Mouse (Mus musculus) heart, embryonic 11.5 days (tissue): ENCODE data around the gene Rab31. TPM values are rescaled to one million over a fixed set of nuclear protein-coding genes. Genes with fewer than 3 reads are reported as not detected.
A peak's percentile ranks its signal among the peaks of the same experiment; 100 is the strongest.

Experiments used
- ATAC-seq: fragments of 200-750 bp; cut with Nextera tagmentation; replicated peaks from 2 replicates; pipeline ENCODE4 v1.8.0; 2017; ENCODE audit warnings: moderate library complexity; ENCODE audit not compliant: insufficient number of reproducible peaks, low FRiP score, low TSS enrichment
- H3K27ac ChIP-seq: fragments of 300-500 bp; sonication (generic); 2 replicates; pipeline ENCODE4 v1.5.1; 2014; ENCODE audit warnings: mild to moderate bottlenecking, low read depth, low read length
- H3K27me3 ChIP-seq: fragments of 300-500 bp; sonication (generic); 2 replicates; pipeline ENCODE4 v1.6.1; 2014; ENCODE audit warnings: mild to moderate bottlenecking, low read length, mixed read lengths; ENCODE audit not compliant: control insufficient read depth, insufficient read depth
- H3K36me3 ChIP-seq: fragments of 300-500 bp; sonication (generic); 2 replicates; pipeline ENCODE4 v1.6.1; 2014; ENCODE audit warnings: mild to moderate bottlenecking, low read length, moderate library complexity, mixed read lengths; ENCODE audit not compliant: control insufficient read depth, insufficient read depth
- H3K4me1 ChIP-seq: fragments of 300-500 bp; sonication (generic); 2 replicates; pipeline ENCODE4 v1.6.1; 2014; ENCODE audit warnings: low read length; ENCODE audit not compliant: control insufficient read depth, insufficient read depth
- H3K4me2 ChIP-seq: fragments of 300-500 bp; sonication (generic); 2 replicates; pipeline ENCODE4 v1.6.1; 2014; ENCODE audit warnings: mild to moderate bottlenecking, moderate library complexity
- H3K4me3 ChIP-seq: fragments of 300-500 bp; sonication (generic); 2 replicates; pipeline ENCODE4 v1.5.1; 2014; ENCODE audit warnings: low read depth, low read length
- H3K9ac ChIP-seq: fragments of 300-500 bp; sonication (generic); 2 replicates; pipeline ENCODE4 v1.6.1; 2014; ENCODE audit warnings: mild to moderate bottlenecking, low read depth, low read length, moderate library complexity
- H3K9me3 ChIP-seq: fragments of 300-500 bp; sonication (generic); replicated peaks from 2 replicates; pipeline ENCODE4 v1.6.1; 2016; ENCODE audit warnings: low read length; ENCODE audit not compliant: control insufficient read depth
- WGBS: fragments of 180-500 bp; shearing (Covaris S2); extraction: QIAGEN DNeasy Blood & Tissue Kit; methylation state at CpG from one replicate; pipeline ENCODE4 v1.1.7; 2014; ENCODE audit not compliant: insufficient replicate concordance; 5-methylcytosine and 5-hydroxymethylcytosine counted together
- polyA plus RNA-seq: library from polyadenylated mRNA; unstranded; fragments of >200 nt; fragmentation: Nextera tagmentation; extraction: Ambion mirVana; gene quantifications from 2 replicates; pipeline ENCODE4 v1.2.1, GENCODE M21; 2014

The Rab31 gene
- polyA plus RNA-seq, 1 experiment from 2014 or later = 33.2 TPM

DNA sequence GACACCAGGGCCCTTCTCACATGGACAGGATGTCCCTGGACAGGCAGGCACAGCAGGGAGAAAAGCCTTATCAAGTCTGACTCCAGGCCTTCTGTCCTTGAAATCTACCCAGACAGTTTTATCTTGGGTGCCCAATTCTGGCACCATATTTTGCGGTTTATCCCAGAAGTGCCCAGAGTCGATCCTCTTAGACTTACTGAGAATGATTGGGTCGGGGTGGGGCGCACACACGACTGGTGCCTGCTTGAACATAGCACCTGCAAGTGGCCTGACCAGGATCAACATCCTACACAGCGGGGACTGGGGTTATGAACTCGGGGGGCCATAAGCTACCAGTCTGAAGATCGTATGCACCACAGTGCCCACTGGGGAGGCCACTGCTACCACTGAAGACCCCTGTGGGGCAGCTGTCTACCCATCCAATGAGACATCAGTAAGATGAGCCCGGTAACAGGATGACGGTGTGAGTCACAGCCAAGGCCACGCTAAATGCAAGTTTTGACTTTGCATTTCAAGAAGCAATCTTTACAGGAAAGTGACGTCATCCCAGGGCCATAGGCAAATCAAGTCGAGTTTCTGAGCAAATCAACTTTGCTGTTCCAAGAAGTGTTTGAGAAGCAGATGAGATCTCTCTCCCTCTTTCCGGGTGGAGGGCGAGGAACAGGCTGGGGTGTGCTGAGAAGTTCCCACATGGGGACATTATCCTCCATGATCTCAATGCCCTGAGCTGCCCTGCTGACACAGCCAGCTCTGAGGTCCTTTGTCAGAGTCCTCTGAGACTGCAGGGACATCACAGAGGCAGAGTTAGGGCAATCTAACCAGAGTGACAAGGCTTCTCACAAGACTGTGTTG is 32.5 kb downstream of the Rab31 start:
- peaks cover 3% of the 10 kb centered on the region for H3K4me1 ChIP-seq
- no peak overlapping the region for H3K27ac ChIP-seq
- H3K27me3 ChIP-seq = no peaks in the 10 kb centered on the region
- no peak for ATAC-seq
- H3K9me3 ChIP-seq = no peaks in the 10 kb centered on the region; the same call in 1 of the 2 replicates
- no peak overlapping the region for H3K4me2 ChIP-seq
- no peak overlapping the region for H3K9ac ChIP-seq
- no peaks in the 10 kb centered on the region for H3K36me3 ChIP-seq
- 67% methylated on average over 15 of the region's 15 CpGs for WGBS
- H3K4me3 ChIP-seq = no peak overlapping the region

DNA sequence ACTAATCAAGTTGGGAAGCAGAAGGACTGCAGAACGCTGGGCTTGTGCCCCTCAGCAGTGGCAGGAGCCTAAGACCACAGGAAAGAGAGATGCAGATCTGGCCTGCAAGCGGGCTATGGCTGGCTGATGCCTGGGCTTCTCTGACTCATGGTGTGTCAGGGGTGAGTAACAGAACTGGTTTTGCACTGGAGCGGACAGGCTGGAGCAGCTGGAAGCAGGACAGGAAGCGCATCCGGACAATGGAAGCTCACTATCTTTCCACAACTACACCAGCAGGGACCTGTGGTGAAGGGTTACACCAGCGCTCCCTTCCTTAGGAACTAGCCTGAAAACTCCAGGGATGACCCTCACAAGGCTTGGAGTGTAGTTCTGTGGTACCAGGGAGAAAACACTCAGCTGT is 34.9 kb downstream of the Rab31 start:
- Histone ChIP-seq H3K4me1 (peaks cover 3% of the 10 kb centered on the region), H3K9ac (no peak overlapping the region), H3K9me3 (no peaks in the 10 kb centered on the region; the same call in 1 of the 2 replicates), H3K4me3 (no peak overlapping the region), H3K4me2 (no peak overlapping the region), H3K27ac (peak overlapping the region; percentile 46; the same call in 1 of the 2 replicates), H3K36me3 (no peaks in the 10 kb centered on the region), H3K27me3 (no peaks in the 10 kb centered on the region)
- ATAC-seq = no peak
- 56% methylated on average over 6 of the region's 6 CpGs for WGBS

DNA sequence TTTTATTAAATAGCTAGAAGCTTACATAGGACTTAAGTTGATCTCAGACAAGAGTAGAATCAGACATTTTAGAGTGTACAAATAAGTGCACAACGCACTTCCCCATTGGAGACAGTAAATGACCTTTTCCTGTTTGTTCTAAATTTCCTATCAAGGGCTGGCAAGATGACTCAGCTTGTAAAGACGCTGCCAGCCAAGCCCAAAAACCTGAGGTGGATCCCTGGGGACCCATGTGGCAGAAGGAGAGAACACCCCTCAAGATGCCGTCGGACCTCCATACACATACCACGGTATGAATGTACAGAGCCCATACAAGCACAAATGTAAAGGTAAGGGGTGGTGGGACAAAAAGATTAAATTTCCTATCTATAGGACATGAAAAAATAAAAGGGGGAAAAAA is 35.4 kb downstream of the Rab31 start:
- Histone ChIP-seq H3K4me2 (no peak overlapping the region), H3K4me1 (peaks cover 3% of the 10 kb centered on the region), H3K9ac (no peak overlapping the region), H3K36me3 (no peaks in the 10 kb centered on the region), H3K27me3 (no peaks in the 10 kb centered on the region), H3K9me3 (no peaks in the 10 kb centered on the region; the same call in 1 of the 2 replicates), H3K27ac (0 out of 2 replicates have a peak overlapping the region, but pooled peaks have one; percentile 46), H3K4me3 (no peak overlapping the region)
- no peak for ATAC-seq
- WGBS = 73% methylated on average over 5 of the region's 5 CpGs

DNA sequence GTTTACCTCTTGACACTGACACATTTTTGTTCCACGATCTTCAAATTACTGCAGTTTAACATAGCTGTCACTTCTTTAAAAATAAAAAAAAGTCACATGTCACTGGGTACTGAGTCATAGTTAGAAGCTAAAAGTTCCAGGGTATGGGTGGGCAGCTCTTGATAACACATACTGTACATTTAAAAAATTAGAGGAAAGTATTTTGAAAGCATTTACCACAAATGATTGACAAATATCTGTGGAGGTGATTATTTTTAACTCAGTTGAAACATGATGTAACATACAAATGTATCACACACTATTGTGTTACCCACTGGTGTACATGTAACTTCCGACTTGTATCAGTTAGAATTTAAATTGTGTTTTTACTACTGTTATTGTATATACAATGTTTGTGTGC is 37.5 kb downstream of the Rab31 start:
- WGBS = 86% methylated on average over 2 of the region's 2 CpGs
- Histone ChIP-seq H3K4me2 (no peak overlapping the region), H3K27me3 (no peaks in the 10 kb centered on the region), H3K9ac (no peak overlapping the region), H3K27ac (no peak overlapping the region), H3K9me3 (no peaks in the 10 kb centered on the region), H3K4me3 (no peak overlapping the region), H3K36me3 (no peaks in the 10 kb centered on the region), H3K4me1 (peaks cover 1% of the 10 kb centered on the region)
- no peak for ATAC-seq

- Histone ChIP-seq H3K9me3 (no peaks in the 10 kb centered on the region), H3K4me1 (no peaks in the 10 kb centered on the region), H3K4me3 (no peak overlapping the region), H3K4me2 (no peak overlapping the region), H3K27me3 (no peaks in the 10 kb centered on the region), H3K36me3 (no peaks in the 10 kb centered on the region), H3K9ac (no peak overlapping the region), H3K27ac (no peak overlapping the region)
- WGBS = 76% methylated on average over 4 of the region's 4 CpGs
- ATAC-seq = no peak
These were observed 39.9 kb downstream of the Rab31 start for GRCm38 (mm10) chr17:65732666-65733065.

DNA sequence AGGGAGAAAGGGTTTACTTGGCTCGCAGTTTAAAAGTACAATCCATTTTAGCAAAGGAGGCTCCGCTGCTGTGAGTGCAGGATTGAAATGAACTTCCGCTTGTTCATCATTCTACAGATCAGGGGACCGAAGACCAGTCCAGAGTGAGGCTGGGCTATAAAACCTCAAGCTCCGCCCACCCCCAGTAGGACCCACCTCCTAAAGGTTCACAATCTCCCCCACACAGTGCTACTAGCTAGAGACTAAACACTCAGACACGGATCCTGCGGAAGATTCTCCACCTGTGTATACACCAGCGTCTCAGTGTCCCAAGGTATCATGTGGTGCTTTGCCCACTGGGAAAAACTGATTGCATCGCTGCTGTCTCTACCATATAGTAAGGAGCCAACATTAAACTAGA is 40.8 kb downstream of the Rab31 start:
- ATAC-seq = no peak
- Histone ChIP-seq H3K4me2 (no peak overlapping the region), H3K27ac (no peak overlapping the region), H3K9ac (no peak overlapping the region), H3K9me3 (no peaks in the 10 kb centered on the region), H3K4me1 (no peaks in the 10 kb centered on the region), H3K27me3 (no peaks in the 10 kb centered on the region), H3K36me3 (no peaks in the 10 kb centered on the region), H3K4me3 (no peak overlapping the region)
- WGBS = 90% methylated on average over 9 of the region's 9 CpGs

GRCm38 (mm10) chr17:65729945-65730741 is 42.4 kb downstream of the Rab31 start:
- Histone ChIP-seq H3K36me3 (no peaks in the 10 kb centered on the region), H3K4me1 (no peaks in the 10 kb centered on the region), H3K9ac (no peak overlapping the region), H3K4me2 (no peak overlapping the region), H3K4me3 (no peak overlapping the region), H3K9me3 (no peaks in the 10 kb centered on the region), H3K27ac (no peak overlapping the region), H3K27me3 (no peaks in the 10 kb centered on the region)
- whole genome bisulfite sequencing = 65% methylated on average over 14 of the region's 16 CpGs
- no peak for ATAC-seq

GRCm38 (mm10) chr17:65726755-65727154 is 45.8 kb downstream of the Rab31 start:
- WGBS = 86% methylated on average over 5 of the region's 5 CpGs
- H3K4me1 ChIP-seq = no peaks in the 10 kb centered on the region
- no peak overlapping the region for H3K27ac ChIP-seq
- no peaks in the 10 kb centered on the region for H3K36me3 ChIP-seq
- H3K9ac ChIP-seq = no peak overlapping the region
- no peaks in the 10 kb centered on the region for H3K9me3 ChIP-seq
- no peak overlapping the region for H3K4me3 ChIP-seq
- no peak overlapping the region for H3K4me2 ChIP-seq
- ATAC-seq = no peak
- H3K27me3 ChIP-seq = no peaks in the 10 kb centered on the region
